Mouse (Mus musculus) ES-Bruce4 (cell line): ENCODE results near the gene Gsdmc3.
"Not testable (repeated sequence)": the region's sequence is repeated elsewhere in the genome, so short reads cannot be mapped to it uniquely, and the experiment has no call there.

Experiments
- CTCF ChIP-seq: IDR thresholded peaks from one replicate; pipeline ENCODE4 v1.8.1; 2011; ENCODE audit warnings: low read depth, low read length
- EP300 ChIP-seq: IDR thresholded peaks from 2 replicates; pipeline ENCODE4 v1.6.1; 2011; ENCODE audit warnings: low read depth, low read length; ENCODE audit not compliant: insufficient read depth
- POLR2A ChIP-seq: IDR thresholded peaks from one replicate; pipeline ENCODE4 v1.8.1; 2011; ENCODE audit warnings: low read length; ENCODE audit not compliant: insufficient read depth

- not testable (repeated sequence) for TF ChIP-seq CTCF, EP300, POLR2A
Measured at GRCm38 (mm10) chr15:63912197-63912596, 33.8 kb upstream of the Gsdmc3 start, which contains the start of gene Gsdmc4.
